Mouse (Mus musculus) hindbrain, embryonic 10.5 days (tissue): ENCODE results near the gene Mef2b. TPM values are rescaled to one million over a fixed set of nuclear protein-coding genes. Genes with fewer than 3 reads are reported as not detected.
"Not testable (repeated sequence)": the region's sequence is repeated elsewhere in the genome, so short reads cannot be mapped to it uniquely, and the experiment has no call there.

Experiments
- DNase-seq: peaks from one replicate; pipeline ENCODE4 v3.0.0-alpha.2; 2017; ENCODE audit warnings: low spot score
- H3K27ac ChIP-seq: fragments of 300-500 bp; sonication (generic); 2 replicates; pipeline ENCODE4 v1.5.1; 2016; ENCODE audit warnings: mild to moderate bottlenecking, moderate library complexity
- H3K27me3 ChIP-seq: fragments of 300-500 bp; sonication (generic); 2 replicates; pipeline ENCODE4 v1.6.1; 2016; ENCODE audit warnings: mild to moderate bottlenecking; ENCODE audit not compliant: poor library complexity, insufficient read depth, severe bottlenecking
- H3K36me3 ChIP-seq: fragments of 300-500 bp; sonication (generic); 2 replicates; pipeline ENCODE4 v1.6.1; 2016; ENCODE audit warnings: mild to moderate bottlenecking, moderate library complexity
- H3K4me1 ChIP-seq: fragments of 300-500 bp; sonication (generic); replicated peaks from 2 replicates; pipeline ENCODE4 v1.6.1; 2016; ENCODE audit warnings: mild to moderate bottlenecking
- H3K4me3 ChIP-seq: fragments of 300-500 bp; sonication (generic); 2 replicates; pipeline ENCODE4 v1.5.1; 2016; ENCODE audit warnings: mild to moderate bottlenecking, moderate library complexity
- H3K9me3 ChIP-seq: fragments of 300-500 bp; sonication (generic); 2 replicates; pipeline ENCODE4 v1.6.1; 2016; ENCODE audit warnings: mild to moderate bottlenecking, moderate library complexity
- WGBS: fragments of 180-500 bp; shearing (Covaris S2); methylation state at CpG from one replicate; pipeline ENCODE4 v1.1.7; 2016; 5-methylcytosine and 5-hydroxymethylcytosine counted together
- polyA plus RNA-seq: library from polyadenylated mRNA; unstranded; fragments of >200 nt; fragmentation: Nextera tagmentation; extraction: Ambion mirVana; gene quantifications from 2 replicates; pipeline ENCODE4 v1.2.1, GENCODE M21; 2016

The Mef2b gene
- polyA plus RNA-seq, 1 experiment from 2014 or later: 0.76 TPM

GRCm38 (mm10) chr8:70197603-70198002 is 58.1 kb downstream of the Mef2b start:
- H3K4me1 ChIP-seq: peaks cover 38% of the 10 kb centered on the region
- no peak overlapping the region for H3K27ac ChIP-seq
- no peaks in the 10 kb centered on the region for H3K27me3 ChIP-seq
- H3K36me3 ChIP-seq: no peaks in the 10 kb centered on the region
- H3K9me3 ChIP-seq: no peaks in the 10 kb centered on the region
- no peak for DNase-seq
- 54% methylated on average over 7 of the region's 7 CpGs for WGBS
- H3K4me3 ChIP-seq: no peak overlapping the region

GRCm38 (mm10) chr8:70200098-70200681 is 60.7 kb downstream of the Mef2b start:
- Histone ChIP-seq H3K36me3 (no peaks in the 10 kb centered on the region), H3K4me1 (peaks cover 18% of the 10 kb centered on the region; the same call in 1 of the 2 replicates), H3K9me3 (no peaks in the 10 kb centered on the region), H3K27ac (peak overlapping the region; percentile 60; the same call in 1 of the 2 replicates), H3K27me3 (no peaks in the 10 kb centered on the region), H3K4me3 (no peak overlapping the region)
- no peak for DNase-seq
- WGBS: 79% methylated on average over 5 of the region's 5 CpGs

- Histone ChIP-seq H3K9me3 (no peaks in the 10 kb centered on the region), H3K4me3 (no peak overlapping the region), H3K36me3 (no peaks in the 10 kb centered on the region), H3K27ac (no peak overlapping the region), H3K27me3 (no peaks in the 10 kb centered on the region), H3K4me1 (peaks cover 18% of the 10 kb centered on the region; the same call in 1 of the 2 replicates)
- WGBS: 81% methylated on average over 3 of the region's 3 CpGs
- DNase-seq: no peak
Observed at GRCm38 (mm10) chr8:70201417-70201816, 61.9 kb downstream of the Mef2b start.

GRCm38 (mm10) chr8:70203072-70203471 is 63.6 kb downstream of the Mef2b start:
- no peaks in the 10 kb centered on the region for H3K27me3 ChIP-seq
- WGBS: 74% methylated on average over 4 of the region's 4 CpGs
- DNase-seq: no peak

GRCm38 (mm10) chr8:70204757-70205156 is 65.2 kb downstream of the Mef2b start:
- DNase-seq: no peak
- H3K27ac ChIP-seq: no peak overlapping the region
- H3K4me1 ChIP-seq: 0 out of 2 replicates have a peak, but pooled peaks cover 9% of the 10 kb centered on the region
- 78% methylated on average over 1 of the region's 1 CpGs for WGBS
- H3K36me3 ChIP-seq: no peaks in the 10 kb centered on the region
- H3K9me3 ChIP-seq: no peaks in the 10 kb centered on the region
- H3K27me3 ChIP-seq: peaks cover 4% of the 10 kb centered on the region; the same call in 1 of the 2 replicates
- no peak overlapping the region for H3K4me3 ChIP-seq

More at GRCm38 (mm10) chr8:70203072-70203471, 63.6 kb downstream of the Mef2b start:
- H3K4me3 ChIP-seq: no peak overlapping the region
- H3K27ac ChIP-seq: no peak overlapping the region
- H3K36me3 ChIP-seq: no peaks in the 10 kb centered on the region
- peaks cover 13% of the 10 kb centered on the region; the same call in 1 of the 2 replicates for H3K4me1 ChIP-seq
- no peaks in the 10 kb centered on the region for H3K9me3 ChIP-seq

GRCm38 (mm10) chr8:70208130-70208529 is 68.6 kb downstream of the Mef2b start:
- WGBS: 53% methylated on average over 1 of the region's 1 CpGs
- no peak overlapping the region for H3K27ac ChIP-seq
- peaks cover 23% of the 10 kb centered on the region for H3K27me3 ChIP-seq
- no peaks in the 10 kb centered on the region for H3K36me3 ChIP-seq
- DNase-seq: no peak
- no peak overlapping the region for H3K4me3 ChIP-seq
- peaks cover 13% of the 10 kb centered on the region for H3K4me1 ChIP-seq
- no peaks in the 10 kb centered on the region for H3K9me3 ChIP-seq

GRCm38 (mm10) chr8:70210538-70210937 is 71.0 kb downstream of the Mef2b start:
- DNase-seq: no peak
- peaks cover 23% of the 10 kb centered on the region for H3K27me3 ChIP-seq
- H3K27ac ChIP-seq: no peak overlapping the region
- peaks cover 17% of the 10 kb centered on the region for H3K4me1 ChIP-seq
- peak overlapping the region; percentile 16; the same call in 1 of the 2 replicates for H3K4me3 ChIP-seq
- H3K36me3 ChIP-seq: no peaks in the 10 kb centered on the region
- WGBS: 37% methylated on average over 8 of the region's 8 CpGs
- H3K9me3 ChIP-seq: no peaks in the 10 kb centered on the region

- Histone ChIP-seq H3K36me3 (no peaks in the 10 kb centered on the region), H3K27ac (no peak overlapping the region), H3K4me1 (peaks cover 17% of the 10 kb centered on the region), H3K27me3 (peaks cover 23% of the 10 kb centered on the region), H3K9me3 (no peaks in the 10 kb centered on the region), H3K4me3 (peak overlapping the region; percentile 66)
- 89% methylated on average over 1 of the region's 1 CpGs for WGBS
- no peak for DNase-seq
Observed at GRCm38 (mm10) chr8:70211275-70211674, 71.8 kb downstream of the Mef2b start.

- no peak for DNase-seq
- peaks cover 17% of the 10 kb centered on the region for H3K4me1 ChIP-seq
- H3K27me3 ChIP-seq: peaks cover 26% of the 10 kb centered on the region
- peak overlapping the region; percentile 82 for H3K27ac ChIP-seq
- 4% methylated on average over 31 of the region's 31 CpGs for WGBS
- no peaks in the 10 kb centered on the region for H3K36me3 ChIP-seq
- peak overlapping the region; percentile 66 for H3K4me3 ChIP-seq
- H3K9me3 ChIP-seq: no peaks in the 10 kb centered on the region
Observed at GRCm38 (mm10) chr8:70211726-70212111, 72.2 kb downstream of the Mef2b start.

- WGBS: under 1% methylated on average over 66 of the region's 66 CpGs
- Histone ChIP-seq H3K9me3 (no peaks in the 10 kb centered on the region), H3K4me3 (peak within 1 kb of the TSS; percentile 66), H3K27me3 (peaks cover 27% of the 10 kb centered on the region), H3K27ac (peak within 1 kb of the TSS; percentile 82), H3K36me3 (no peaks in the 10 kb centered on the region), H3K4me1 (peaks cover 17% of the 10 kb centered on the region)
- DNase-seq: peak; percentile 98
Observed at GRCm38 (mm10) chr8:70212112-70213055, 72.9 kb downstream of the Mef2b start, which contains the start of gene Slc25a42. Gene Slc25a42 (minus strand): TSS chr8:70212305.

- H3K36me3 ChIP-seq: no peaks in the 10 kb centered on the region
- peaks cover 31% of the 10 kb centered on the region for H3K27me3 ChIP-seq
- H3K27ac ChIP-seq: no peak overlapping the region
- H3K9me3 ChIP-seq: no peaks in the 10 kb centered on the region
- 76% methylated on average over 3 of the region's 3 CpGs for WGBS
- peaks cover 17% of the 10 kb centered on the region for H3K4me1 ChIP-seq
- H3K4me3 ChIP-seq: no peak overlapping the region
- no peak for DNase-seq
Observed at GRCm38 (mm10) chr8:70214411-70214810, 74.9 kb downstream of the Mef2b start.

GRCm38 (mm10) chr8:70215092-70215491 is 75.6 kb downstream of the Mef2b start:
- H3K4me3 ChIP-seq: no peak overlapping the region
- no peak overlapping the region for H3K27ac ChIP-seq
- peaks cover 17% of the 10 kb centered on the region for H3K4me1 ChIP-seq
- H3K9me3 ChIP-seq: no peaks in the 10 kb centered on the region
- H3K27me3 ChIP-seq: peaks cover 24% of the 10 kb centered on the region
- DNase-seq: no peak
- H3K36me3 ChIP-seq: no peaks in the 10 kb centered on the region
- WGBS: 76% methylated on average over 5 of the region's 5 CpGs

GRCm38 (mm10) chr8:70216161-70216560 is 76.7 kb downstream of the Mef2b start:
- Histone ChIP-seq H3K27me3 (peaks cover 13% of the 10 kb centered on the region), H3K4me1 (peaks cover 12% of the 10 kb centered on the region)
- DNase-seq, H3K36me3 ChIP-seq, H3K9me3 ChIP-seq, H3K4me3 ChIP-seq, H3K27ac ChIP-seq: not testable (repeated sequence)
- WGBS: 76% methylated on average over 3 of the region's 3 CpGs
